Mouse (Mus musculus) stomach, embryonic 15.5 days (tissue): ENCODE results near the gene Msrb3. TPM values are rescaled to one million over a fixed set of nuclear protein-coding genes. Genes with fewer than 3 reads are reported as not detected.

ENCODE experiments used
- ATAC-seq: fragments of 200-750 bp; cut with Nextera tagmentation; 2 replicates; pipeline ENCODE4 v1.8.0; 2017; ENCODE audit warnings: low read depth, moderate number of reproducible peaks, moderate TSS enrichment; ENCODE audit not compliant: insufficient read depth, low FRiP score
- H3K27ac ChIP-seq: fragments of 300-500 bp; sonication (generic); 2 replicates; pipeline ENCODE4 v1.5.1; 2015; ENCODE audit warnings: mild to moderate bottlenecking, inconsistent platforms
- H3K27me3 ChIP-seq: fragments of 300-500 bp; sonication (generic); replicated peaks from 2 replicates; pipeline ENCODE4 v1.6.1; 2015; ENCODE audit warnings: inconsistent platforms
- H3K36me3 ChIP-seq: fragments of 300-500 bp; sonication (generic); 2 replicates; pipeline ENCODE4 v1.6.1; 2015; ENCODE audit warnings: inconsistent platforms
- H3K4me1 ChIP-seq: fragments of 300-500 bp; sonication (generic); 2 replicates; pipeline ENCODE4 v1.6.1; 2015; ENCODE audit warnings: inconsistent platforms
- H3K4me2 ChIP-seq: fragments of 300-500 bp; sonication (generic); 2 replicates; pipeline ENCODE4 v1.6.1; 2015; ENCODE audit warnings: mild to moderate bottlenecking, inconsistent platforms
- H3K4me3 ChIP-seq: fragments of 300-500 bp; sonication (generic); replicated peaks from 2 replicates; pipeline ENCODE4 v1.5.1; 2015; ENCODE audit warnings: inconsistent platforms
- H3K9ac ChIP-seq: fragments of 300-500 bp; sonication (generic); 2 replicates; pipeline ENCODE4 v1.6.1; 2015; ENCODE audit warnings: inconsistent platforms
- H3K9me3 ChIP-seq: fragments of 300-500 bp; sonication (generic); 2 replicates; pipeline ENCODE4 v1.6.1; 2016; ENCODE audit warnings: inconsistent platforms
- WGBS: fragments of 180-500 bp; shearing (Covaris S2); methylation state at CpG from one replicate; pipeline ENCODE4 v1.1.7; 2015; 5-methylcytosine and 5-hydroxymethylcytosine counted together
- polyA plus RNA-seq: library from polyadenylated mRNA; unstranded; fragments of >200 nt; fragmentation: Nextera tagmentation; extraction: Ambion mirVana; gene quantifications from 2 replicates; pipeline ENCODE4 v1.2.1, GENCODE M21; 2015

The Msrb3 gene
- polyA plus RNA-seq, 1 experiment from 2014 or later = 18.2 TPM

DNA sequence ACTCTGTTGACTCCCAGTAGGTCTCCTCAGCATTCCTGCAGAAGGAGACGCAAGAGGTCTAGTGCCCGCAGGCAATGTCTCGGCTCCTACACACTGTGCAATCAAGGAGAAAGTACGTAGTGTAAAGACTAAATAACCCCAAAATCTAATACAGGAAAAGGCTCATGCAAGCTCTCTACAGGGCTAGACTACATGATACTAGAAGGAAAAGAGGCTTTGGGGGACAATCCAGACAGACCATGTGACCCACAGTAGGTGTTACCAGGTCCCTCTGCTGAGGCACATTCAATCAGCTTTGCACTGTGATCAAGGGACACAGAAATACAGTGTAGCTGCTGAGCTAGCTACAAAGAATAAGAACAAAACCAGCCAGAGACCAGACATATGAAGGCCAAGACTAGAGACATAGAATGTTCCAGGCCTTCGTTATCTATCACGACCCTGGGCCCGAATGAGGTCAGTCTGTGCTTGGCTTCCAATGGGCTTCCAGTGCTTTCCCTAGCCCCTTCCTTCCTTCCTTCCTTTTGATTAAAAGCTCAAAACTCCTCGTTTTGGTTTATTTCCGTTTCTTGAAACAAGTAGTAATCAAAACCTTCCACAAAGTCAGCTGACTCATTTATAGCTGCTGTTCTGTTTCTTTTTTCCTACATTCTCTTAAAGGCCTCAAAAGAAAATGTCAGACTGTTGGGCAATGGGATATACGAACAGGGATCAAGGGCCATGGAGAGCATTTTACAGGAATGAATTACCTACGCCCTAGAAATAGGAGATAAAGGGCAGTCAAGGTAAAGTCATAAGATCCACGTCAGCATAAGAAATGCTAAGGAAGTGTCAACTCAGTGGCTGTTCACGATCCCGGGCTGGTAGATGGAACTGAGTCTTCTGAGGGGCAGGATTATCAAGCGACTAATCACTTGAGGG is 3.7 kb downstream of the Msrb3 start:
- no peak overlapping the region for H3K4me3 ChIP-seq

DNA sequence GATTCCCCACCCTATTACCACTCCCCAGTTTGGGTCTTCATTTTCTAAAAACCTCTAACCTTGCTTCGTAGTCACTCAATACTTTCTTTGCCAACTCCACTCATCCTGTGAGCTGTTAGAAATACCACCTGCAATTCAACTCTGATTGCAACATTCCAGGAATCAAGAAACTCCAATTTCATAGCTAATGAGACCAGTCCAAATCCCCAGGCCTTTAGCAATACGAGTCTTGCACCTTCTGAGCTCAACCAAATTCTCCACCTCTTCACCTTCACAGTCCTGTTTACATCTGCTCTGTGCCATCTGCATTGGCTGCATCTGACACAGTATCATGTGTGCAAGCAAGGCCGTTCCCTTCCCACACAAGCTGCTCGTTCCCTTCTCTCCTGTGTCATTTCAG is 5.0 kb downstream of the Msrb3 start:
- 54% methylated on average over 4 of the region's 4 CpGs for WGBS
- Histone ChIP-seq H3K4me2 (no peak overlapping the region), H3K4me3 (no peak overlapping the region)

More for the DNA sequence above, 3.7 kb downstream of the Msrb3 start:
- no peak overlapping the region for H3K9ac ChIP-seq
- no peaks in the 10 kb centered on the region for H3K36me3 ChIP-seq
- H3K27me3 ChIP-seq = no peaks in the 10 kb centered on the region
- no peak for ATAC-seq
- no peaks in the 10 kb centered on the region for H3K9me3 ChIP-seq
- peak overlapping the region; percentile 32; the same call in 1 of the 2 replicates for H3K4me2 ChIP-seq
- H3K4me1 ChIP-seq = peaks cover 21% of the 10 kb centered on the region
- peak overlapping the region; percentile 16; the same call in 1 of the 2 replicates for H3K27ac ChIP-seq
- WGBS = 75% methylated on average over 15 of the region's 15 CpGs

DNA sequence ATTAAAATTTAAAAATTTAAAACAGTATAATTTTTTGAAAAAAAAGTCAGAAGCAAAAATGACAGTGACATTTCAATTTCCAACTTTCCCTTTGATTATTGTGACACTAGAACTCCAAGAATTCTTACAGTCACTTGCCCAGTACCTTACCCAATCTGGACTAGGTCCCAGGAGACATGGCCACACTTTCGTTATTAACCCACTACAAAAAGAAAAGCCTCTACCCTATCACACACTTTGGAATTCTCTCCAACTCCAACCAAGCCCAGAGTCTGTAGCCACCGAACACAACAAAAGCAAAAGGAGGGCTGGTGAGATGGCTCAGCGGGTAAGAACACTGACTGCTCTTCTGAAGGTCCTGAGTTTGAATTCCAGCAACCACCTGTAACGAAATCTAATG is 7.8 kb downstream of the Msrb3 start:
- H3K9me3 ChIP-seq = no peaks in the 10 kb centered on the region
- H3K4me1 ChIP-seq = peaks cover 9% of the 10 kb centered on the region; the same call in 1 of the 2 replicates
- H3K36me3 ChIP-seq = 0 out of 2 replicates have a peak, but pooled peaks cover 6% of the 10 kb centered on the region
- no peak overlapping the region for H3K27ac ChIP-seq
- H3K27me3 ChIP-seq = no peaks in the 10 kb centered on the region
- 92% methylated on average over 4 of the region's 4 CpGs for WGBS
- no peak for ATAC-seq
- H3K4me3 ChIP-seq = no peak overlapping the region
- no peak overlapping the region for H3K4me2 ChIP-seq
- no peak overlapping the region for H3K9ac ChIP-seq

More for the DNA sequence above, 5.0 kb downstream of the Msrb3 start:
- Histone ChIP-seq H3K4me1 (peaks cover 20% of the 10 kb centered on the region), H3K27ac (no peak overlapping the region), H3K27me3 (no peaks in the 10 kb centered on the region), H3K36me3 (no peaks in the 10 kb centered on the region), H3K9ac (no peak overlapping the region), H3K9me3 (no peaks in the 10 kb centered on the region)
- no peak for ATAC-seq

DNA sequence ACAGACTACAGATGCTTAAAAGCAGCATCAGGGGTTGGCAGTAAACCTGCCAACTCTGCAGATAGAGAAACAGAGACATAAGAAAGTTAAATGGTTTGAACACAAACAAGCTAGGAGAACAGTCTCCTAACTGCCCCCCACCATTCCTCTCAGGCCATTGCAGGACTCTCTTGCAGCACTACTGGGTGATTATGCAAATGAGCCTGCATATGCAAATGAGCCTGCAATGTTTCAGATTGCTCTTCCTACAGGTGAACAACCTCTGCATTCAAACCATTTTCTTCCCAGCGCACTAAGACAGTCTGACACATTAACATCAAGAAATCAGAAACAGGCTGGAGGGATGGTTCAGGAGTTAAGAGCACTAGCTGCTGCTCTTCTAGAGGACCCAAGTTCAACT is 8.3 kb downstream of the Msrb3 start:
- H3K4me3 ChIP-seq = no peak overlapping the region
- H3K36me3 ChIP-seq = 0 out of 2 replicates have a peak, but pooled peaks cover 6% of the 10 kb centered on the region
- H3K9ac ChIP-seq = no peak overlapping the region
- no peak overlapping the region for H3K27ac ChIP-seq
- H3K27me3 ChIP-seq = no peaks in the 10 kb centered on the region
- WGBS = 97% methylated on average over 1 of the region's 1 CpGs
- no peaks in the 10 kb centered on the region for H3K9me3 ChIP-seq
- no peak overlapping the region for H3K4me2 ChIP-seq
- H3K4me1 ChIP-seq = peaks cover 5% of the 10 kb centered on the region; the same call in 1 of the 2 replicates
- no peak for ATAC-seq

DNA sequence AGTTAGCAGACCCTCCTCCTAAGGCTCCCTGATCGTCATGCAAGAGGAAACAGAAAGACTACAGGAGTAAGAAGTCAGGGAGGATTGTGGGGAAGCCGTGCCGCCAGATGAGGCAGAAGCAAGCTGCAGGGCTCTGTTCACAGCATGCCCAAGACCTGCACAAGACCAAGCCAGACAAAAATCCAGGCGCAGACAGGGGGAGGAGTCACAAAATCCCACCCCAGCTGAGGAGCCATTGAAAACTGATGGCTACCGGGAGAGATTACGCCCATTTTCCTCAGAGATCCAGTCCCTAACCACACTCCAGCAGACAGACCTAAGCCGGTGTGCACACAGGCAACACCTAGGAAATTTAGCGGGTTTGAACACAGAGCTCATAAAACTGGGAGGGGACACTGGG is 10.4 kb downstream of the Msrb3 start:
- no peak for ATAC-seq
- Histone ChIP-seq H3K4me3 (no peak overlapping the region), H3K9me3 (no peaks in the 10 kb centered on the region), H3K36me3 (0 out of 2 replicates have a peak, but pooled peaks cover 6% of the 10 kb centered on the region), H3K27me3 (no peaks in the 10 kb centered on the region), H3K4me2 (no peak overlapping the region), H3K9ac (no peak overlapping the region), H3K4me1 (peaks cover under 1% of the 10 kb centered on the region; the same call in 1 of the 2 replicates), H3K27ac (no peak overlapping the region)
- 89% methylated on average over 8 of the region's 8 CpGs for WGBS

DNA sequence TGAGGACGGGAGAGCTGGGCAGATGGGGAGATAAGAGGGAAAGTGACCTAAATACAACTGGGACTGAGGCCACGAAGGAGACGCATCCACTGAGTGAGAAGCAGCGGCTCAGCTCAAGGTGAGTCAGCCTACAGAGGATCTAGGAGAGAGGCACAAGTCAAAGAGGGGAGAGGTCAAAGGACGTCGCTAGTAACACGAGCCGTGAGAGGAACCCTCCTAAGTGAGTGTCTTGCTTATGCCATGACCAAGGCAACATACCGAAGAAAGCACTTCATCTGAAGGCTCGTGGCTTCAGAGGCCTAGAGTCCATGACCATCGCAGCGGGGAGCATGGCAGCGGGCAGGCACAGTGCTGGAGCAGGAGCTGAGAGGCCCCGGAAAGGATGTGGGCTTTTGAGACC is 14.7 kb downstream of the Msrb3 start:
- Histone ChIP-seq H3K27ac (no peak overlapping the region), H3K4me1 (peaks cover 5% of the 10 kb centered on the region; the same call in 1 of the 2 replicates), H3K9ac (no peak overlapping the region), H3K4me2 (no peak overlapping the region), H3K9me3 (no peaks in the 10 kb centered on the region), H3K4me3 (no peak overlapping the region), H3K27me3 (no peaks in the 10 kb centered on the region), H3K36me3 (0 out of 2 replicates have a peak, but pooled peaks cover 6% of the 10 kb centered on the region)
- no peak for ATAC-seq
- WGBS = 88% methylated on average over 14 of the region's 14 CpGs

DNA sequence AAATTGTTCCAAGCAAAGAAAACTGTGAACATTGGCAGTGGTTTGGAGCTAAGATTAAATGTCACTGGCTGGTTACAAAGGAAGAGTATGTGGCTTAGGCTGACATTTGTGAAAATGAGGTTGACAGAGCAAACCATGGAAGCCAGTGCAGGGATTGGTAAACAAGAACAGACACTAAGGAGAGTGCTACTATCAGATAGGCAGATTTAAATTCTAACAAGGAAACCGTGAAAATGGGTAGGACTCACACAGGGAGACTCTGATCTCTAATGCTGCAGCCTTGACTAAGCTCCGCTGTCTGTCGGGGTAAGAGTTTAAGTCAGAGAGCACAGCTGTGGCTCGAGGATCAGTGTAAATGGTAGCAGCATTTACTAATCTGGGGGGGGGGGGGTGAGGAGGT is 15.2 kb downstream of the Msrb3 start:
- no peaks in the 10 kb centered on the region for H3K27me3 ChIP-seq
- H3K9ac ChIP-seq = no peak overlapping the region
- no peaks in the 10 kb centered on the region for H3K9me3 ChIP-seq
- no peak overlapping the region for H3K4me3 ChIP-seq
- no peak overlapping the region for H3K4me2 ChIP-seq
- 60% methylated on average over 4 of the region's 4 CpGs for WGBS
- H3K27ac ChIP-seq = no peak overlapping the region
- peaks cover 5% of the 10 kb centered on the region; the same call in 1 of the 2 replicates for H3K4me1 ChIP-seq
- H3K36me3 ChIP-seq = 0 out of 2 replicates have a peak, but pooled peaks cover 6% of the 10 kb centered on the region
- no peak for ATAC-seq

DNA sequence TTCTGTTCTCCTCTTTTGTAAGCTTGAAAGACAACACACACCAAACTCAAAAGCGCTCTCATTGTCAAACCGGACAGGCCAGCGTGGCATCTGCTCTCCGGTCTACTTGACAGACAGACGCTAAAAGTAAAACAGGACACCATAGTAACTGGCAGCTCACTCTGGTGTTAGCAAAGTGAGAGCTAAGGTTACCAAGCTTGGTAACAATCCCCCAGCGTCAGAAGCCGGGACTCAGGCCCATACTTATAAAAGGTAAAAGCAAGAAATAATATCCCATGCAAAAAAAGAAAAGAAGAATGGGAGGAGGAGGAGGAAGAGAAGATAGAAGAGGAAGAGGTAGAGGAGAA is 15.9 kb downstream of the Msrb3 start:
- Histone ChIP-seq H3K4me2 (peak overlapping the region; percentile 48), H3K36me3 (0 out of 2 replicates have a peak, but pooled peaks cover 1% of the 10 kb centered on the region), H3K9me3 (no peaks in the 10 kb centered on the region), H3K9ac (no peak overlapping the region), H3K27me3 (no peaks in the 10 kb centered on the region), H3K27ac (peak overlapping the region; percentile 74), H3K4me3 (peak overlapping the region; percentile 12; the same call in 1 of the 2 replicates), H3K4me1 (peaks cover 5% of the 10 kb centered on the region; the same call in 1 of the 2 replicates)
- 3% methylated on average over 7 of the region's 7 CpGs for WGBS
- ATAC-seq = no peak

DNA sequence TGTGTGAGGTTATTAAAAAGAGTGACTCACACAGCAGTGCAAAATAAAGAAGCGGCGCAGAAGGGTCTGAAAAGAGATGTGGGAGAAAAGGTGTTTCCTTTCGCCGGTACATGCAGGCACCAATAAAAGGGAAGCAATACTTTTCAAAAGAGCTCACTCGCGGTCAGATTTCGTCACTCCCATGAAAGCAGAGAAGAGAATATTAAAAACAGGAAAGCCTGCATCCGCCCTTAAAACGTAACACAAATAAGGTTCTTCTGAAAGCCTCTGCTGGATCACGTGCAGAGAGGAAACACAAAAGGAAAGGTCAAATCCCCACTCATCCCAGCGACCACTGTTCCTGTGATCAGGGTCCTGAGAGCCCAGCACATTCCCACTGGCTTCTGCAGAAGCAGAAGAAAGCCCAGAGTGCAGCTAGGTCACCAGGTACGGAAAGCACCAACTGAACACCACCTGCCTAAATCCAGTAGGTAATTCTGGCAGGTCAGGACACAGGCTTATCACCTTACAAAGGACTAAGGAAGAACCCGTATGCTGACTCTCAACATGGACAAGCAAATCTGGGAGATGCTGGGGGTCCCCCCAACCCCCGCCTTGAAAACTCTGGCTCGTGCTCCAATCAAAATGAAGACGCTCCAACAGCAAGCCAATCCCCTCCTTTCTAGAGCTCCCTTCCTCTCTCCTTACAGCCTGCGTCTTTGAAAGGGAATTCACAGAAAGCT is 16.4 kb downstream of the Msrb3 start:
- Histone ChIP-seq H3K27ac (peak overlapping the region; percentile 74), H3K4me2 (peak overlapping the region; percentile 48), H3K9me3 (no peaks in the 10 kb centered on the region), H3K27me3 (no peaks in the 10 kb centered on the region), H3K4me3 (peak overlapping the region; percentile 12; the same call in 1 of the 2 replicates), H3K36me3 (no peaks in the 10 kb centered on the region), H3K4me1 (peaks cover 5% of the 10 kb centered on the region; the same call in 1 of the 2 replicates), H3K9ac (no peak overlapping the region)
- 21% methylated on average over 17 of the region's 17 CpGs for WGBS
- peak; percentile 53; the same call in 1 of the 2 replicates for ATAC-seq

DNA sequence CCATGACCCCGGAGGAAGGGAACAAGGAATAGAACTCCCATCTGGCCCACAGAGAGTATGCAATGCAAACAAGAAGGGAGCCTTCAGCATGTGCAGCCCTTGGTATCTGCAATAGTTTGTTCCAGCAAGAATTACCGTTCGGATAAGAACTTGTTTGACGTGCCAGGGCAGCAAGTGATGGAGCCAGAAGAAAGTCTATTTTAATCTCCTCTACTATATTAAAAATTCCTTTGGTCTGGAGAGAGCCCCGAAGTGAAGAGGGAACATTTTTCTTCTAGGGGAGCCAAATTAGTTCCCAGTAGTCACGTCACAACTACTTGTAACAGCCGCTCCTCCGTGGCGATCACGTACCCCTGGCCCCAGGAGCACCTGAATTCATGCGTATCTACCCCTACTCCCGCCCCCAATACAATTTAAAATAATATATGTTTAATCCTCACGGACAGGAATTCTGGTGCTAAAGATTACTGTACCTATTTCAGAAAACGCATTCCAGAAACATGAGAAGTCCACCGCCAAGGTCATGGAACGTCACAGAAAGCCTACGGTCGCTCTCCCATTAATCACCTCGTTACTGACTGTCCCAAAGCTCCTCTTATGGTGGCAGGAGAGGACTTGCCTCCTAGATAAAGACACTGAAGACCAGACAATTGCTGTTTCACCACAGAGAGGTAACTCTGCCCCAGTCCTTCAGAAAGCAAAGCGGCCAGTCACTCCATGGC is 22.2 kb downstream of the Msrb3 start:
- peaks cover 23% of the 10 kb centered on the region for H3K4me1 ChIP-seq
- H3K27ac ChIP-seq = peak overlapping the region; percentile 36; the same call in 1 of the 2 replicates
- H3K4me3 ChIP-seq = no peak overlapping the region
- peak; percentile 11; the same call in 1 of the 2 replicates for ATAC-seq
- H3K9me3 ChIP-seq = no peaks in the 10 kb centered on the region
- H3K4me2 ChIP-seq = peak overlapping the region; percentile 42
- WGBS = 50% methylated on average over 20 of the region's 20 CpGs
- H3K36me3 ChIP-seq = no peaks in the 10 kb centered on the region
- no peaks in the 10 kb centered on the region for H3K27me3 ChIP-seq
- H3K9ac ChIP-seq = no peak overlapping the region
